Mouse (Mus musculus) heart, embryonic 12.5 days (tissue): ENCODE data around the gene Dlg4. TPM values are rescaled to one million over a fixed set of nuclear protein-coding genes. Genes with fewer than 3 reads are reported as not detected.
"Not testable (repeated sequence)": the region's sequence is repeated elsewhere in the genome, so short reads cannot be mapped to it uniquely, and the experiment has no call there.

Source experiments
- ATAC-seq: fragments of 200-750 bp; cut with Nextera tagmentation; 2 replicates; pipeline ENCODE4 v1.8.0; 2017; ENCODE audit warnings: moderate TSS enrichment, moderate library complexity; ENCODE audit not compliant: insufficient number of reproducible peaks, low FRiP score
- H3K27ac ChIP-seq: fragments of 300-500 bp; sonication (generic); 2 replicates; pipeline ENCODE4 v1.5.1; 2016; ENCODE audit warnings: mild to moderate bottlenecking, moderate library complexity; ENCODE audit not compliant: poor library complexity, severe bottlenecking
- H3K27me3 ChIP-seq: fragments of 300-500 bp; sonication (generic); replicated peaks from 2 replicates; pipeline ENCODE4 v1.6.1; 2016; ENCODE audit warnings: mild to moderate bottlenecking, moderate library complexity
- H3K36me3 ChIP-seq: fragments of 300-500 bp; sonication (generic); 2 replicates; pipeline ENCODE4 v1.6.1; 2016; ENCODE audit warnings: mild to moderate bottlenecking, moderate library complexity
- H3K4me1 ChIP-seq: fragments of 300-500 bp; sonication (generic); replicated peaks from 2 replicates; pipeline ENCODE4 v1.6.1; 2016; ENCODE audit warnings: mild to moderate bottlenecking
- H3K4me2 ChIP-seq: fragments of 300-500 bp; sonication (generic); 2 replicates; pipeline ENCODE4 v1.6.1; 2016; ENCODE audit warnings: mild to moderate bottlenecking, moderate library complexity
- H3K4me3 ChIP-seq: fragments of 300-500 bp; sonication (generic); 2 replicates; pipeline ENCODE4 v1.5.1; 2016; ENCODE audit warnings: mild to moderate bottlenecking
- H3K9ac ChIP-seq: fragments of 300-500 bp; sonication (generic); 2 replicates; pipeline ENCODE4 v1.6.1; 2016; ENCODE audit warnings: mild to moderate bottlenecking, moderate library complexity
- H3K9me3 ChIP-seq: fragments of 300-500 bp; sonication (generic); replicated peaks from 2 replicates; pipeline ENCODE4 v1.6.1; 2016; ENCODE audit warnings: mild to moderate bottlenecking, moderate library complexity
- WGBS: fragments of 180-500 bp; shearing (Covaris S2); methylation state at CpG from one replicate; pipeline ENCODE4 v1.1.7; 2016; 5-methylcytosine and 5-hydroxymethylcytosine counted together
- polyA plus RNA-seq: library from polyadenylated mRNA; unstranded; fragments of >200 nt; fragmentation: Nextera tagmentation; extraction: Ambion mirVana; gene quantifications from 2 replicates; pipeline ENCODE4 v1.2.1, GENCODE M21; 2016

Gene Dlg4
- polyA plus RNA-seq, 1 experiment from 2014 or later = 6.0 TPM

GRCm38 (mm10) chr11:70053898-70054570 is 37.3 kb downstream of the Dlg4 start, which contains the start of gene Asgr1:
TSS of gene Asgr1 (plus strand) at chr11:70054085.
- WGBS = 81% methylated on average over 10 of the region's 10 CpGs
- no peak within 1 kb of the TSS for H3K27ac ChIP-seq

GRCm38 (mm10) chr11:70055618-70056214 is 39.0 kb downstream of the Dlg4 start:
- Histone ChIP-seq H3K9ac (no peak overlapping the region), H3K4me2 (peak overlapping the region; percentile 45), H3K27me3 (peaks cover 33% of the 10 kb centered on the region), H3K36me3 (no peaks in the 10 kb centered on the region), H3K4me3 (0 out of 2 replicates have a peak overlapping the region, but pooled peaks have one; percentile 2), H3K9me3 (no peaks in the 10 kb centered on the region), H3K4me1 (peaks cover 10% of the 10 kb centered on the region; the same call in 1 of the 2 replicates), H3K27ac (no peak overlapping the region)
- ATAC-seq = peak; percentile 28; the same call in 1 of the 2 replicates
- WGBS = 23% methylated on average over 18 of the region's 18 CpGs

More at GRCm38 (mm10) chr11:70053898-70054570, 37.3 kb downstream of the Dlg4 start, which contains the start of gene Asgr1:
- no peaks in the 10 kb centered on the region for H3K36me3 ChIP-seq
- ATAC-seq = no peak
- no peak within 1 kb of the TSS for H3K9ac ChIP-seq
- no peak within 1 kb of the TSS for H3K4me2 ChIP-seq
- no peaks in the 10 kb centered on the region for H3K9me3 ChIP-seq
- peaks cover 33% of the 10 kb centered on the region for H3K27me3 ChIP-seq
- H3K4me3 ChIP-seq = no peak within 1 kb of the TSS
- no peaks in the 10 kb centered on the region; the same call in 1 of the 2 replicates for H3K4me1 ChIP-seq

DNA sequence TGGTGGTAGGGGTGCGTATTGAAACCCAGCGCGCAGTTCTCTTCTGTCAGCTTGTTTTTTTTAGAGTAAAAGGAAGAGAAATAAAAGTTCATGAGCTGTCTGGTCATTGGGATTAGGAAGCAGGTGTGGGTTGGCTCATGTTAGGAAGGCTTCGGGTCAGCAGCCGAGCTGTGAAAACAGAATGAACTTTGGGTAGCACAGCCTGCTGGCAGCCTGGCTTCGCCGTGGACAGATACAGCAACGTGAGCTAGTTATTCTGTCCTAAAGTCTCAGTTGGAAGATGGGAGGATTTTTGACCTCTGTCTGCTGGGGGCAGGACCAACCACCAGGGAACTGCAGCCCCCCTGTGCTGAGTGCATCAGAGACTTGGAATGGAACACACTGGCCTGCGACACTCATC is 41.1 kb downstream of the Dlg4 start:
- 86% methylated on average over 9 of the region's 9 CpGs for WGBS
- no peak overlapping the region for H3K4me2 ChIP-seq
- no peak overlapping the region for H3K4me3 ChIP-seq
- peaks cover 3% of the 10 kb centered on the region; the same call in 1 of the 2 replicates for H3K9me3 ChIP-seq
- no peak for ATAC-seq
- H3K27me3 ChIP-seq = peaks cover 22% of the 10 kb centered on the region
- H3K4me1 ChIP-seq = peaks cover 10% of the 10 kb centered on the region; the same call in 1 of the 2 replicates
- no peak overlapping the region for H3K9ac ChIP-seq
- no peak overlapping the region for H3K27ac ChIP-seq
- H3K36me3 ChIP-seq = no peaks in the 10 kb centered on the region

DNA sequence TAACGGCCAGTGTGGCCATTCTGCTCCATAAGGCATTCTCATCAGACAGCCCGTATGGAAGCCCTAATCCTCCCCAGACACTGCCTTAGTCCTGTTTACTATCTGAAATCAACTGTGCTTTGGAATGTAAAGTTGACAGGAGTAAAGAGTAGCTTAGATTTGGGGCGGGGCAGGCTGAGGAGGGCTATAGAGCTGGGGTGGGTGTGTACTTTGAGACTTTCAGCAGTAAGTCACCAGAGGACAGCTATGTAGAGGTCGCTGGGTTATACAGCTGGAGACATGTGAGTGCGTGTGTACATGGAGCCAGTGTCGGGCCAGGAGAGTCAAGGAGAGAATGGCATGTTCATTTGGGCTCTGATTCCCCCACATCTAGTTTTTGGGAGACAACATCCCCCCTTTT is 43.2 kb downstream of the Dlg4 start:
- 37% methylated on average over 6 of the region's 6 CpGs for WGBS
- Histone ChIP-seq H3K9ac (no peak overlapping the region), H3K4me2 (no peak overlapping the region)

DNA sequence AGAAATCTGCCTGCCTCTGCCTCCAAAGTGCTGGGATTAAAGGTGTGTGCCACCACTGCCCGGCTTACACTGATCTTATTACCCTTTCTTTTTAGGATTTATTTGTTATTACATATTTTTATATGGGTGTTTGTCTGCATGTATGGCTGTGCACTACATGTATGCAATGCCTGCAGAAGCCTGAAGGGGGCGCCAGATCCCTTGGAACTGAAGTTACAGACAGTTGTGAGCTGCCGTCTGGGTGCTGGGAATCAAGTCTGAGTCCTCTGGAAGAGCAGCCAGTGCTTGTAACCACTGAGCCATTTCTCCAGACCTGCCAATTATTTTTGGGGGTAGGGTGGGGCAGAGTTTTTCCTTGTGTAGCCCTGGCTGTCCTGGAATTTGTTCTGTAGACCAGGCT is 46.3 kb downstream of the Dlg4 start:
- H3K27me3 ChIP-seq = no peaks in the 10 kb centered on the region
- H3K4me1 ChIP-seq = peaks cover 29% of the 10 kb centered on the region
- H3K4me3 ChIP-seq = no peak overlapping the region
- 64% methylated on average over 3 of the region's 3 CpGs for WGBS
- H3K36me3 ChIP-seq = no peaks in the 10 kb centered on the region
- H3K9ac ChIP-seq = no peak overlapping the region
- no peak for ATAC-seq
- H3K27ac ChIP-seq = no peak overlapping the region
- H3K9me3 ChIP-seq = peaks cover 7% of the 10 kb centered on the region
- no peak overlapping the region for H3K4me2 ChIP-seq

More for the DNA sequence above, 43.2 kb downstream of the Dlg4 start:
- ATAC-seq = no peak
- Histone ChIP-seq H3K4me3 (no peak overlapping the region), H3K4me1 (peaks cover 10% of the 10 kb centered on the region; the same call in 1 of the 2 replicates), H3K27ac (no peak overlapping the region), H3K9me3 (peaks cover 7% of the 10 kb centered on the region), H3K27me3 (peaks cover 14% of the 10 kb centered on the region), H3K36me3 (no peaks in the 10 kb centered on the region)

- no peaks in the 10 kb centered on the region for H3K27me3 ChIP-seq
- no peak overlapping the region for H3K27ac ChIP-seq
- WGBS = 27% methylated on average over 4 of the region's 4 CpGs
- no peaks in the 10 kb centered on the region for H3K36me3 ChIP-seq
- peaks cover 7% of the 10 kb centered on the region for H3K9me3 ChIP-seq
- no peak overlapping the region for H3K4me3 ChIP-seq
- ATAC-seq = no peak
- peaks cover 19% of the 10 kb centered on the region for H3K4me1 ChIP-seq
- no peak overlapping the region for H3K4me2 ChIP-seq
- H3K9ac ChIP-seq = no peak overlapping the region
These were observed 50.0 kb downstream of the Dlg4 start for GRCm38 (mm10) chr11:70066701-70067100.

- no peak overlapping the region for H3K4me2 ChIP-seq
- H3K27me3 ChIP-seq = no peaks in the 10 kb centered on the region
- H3K9me3 ChIP-seq = peaks cover under 1% of the 10 kb centered on the region; the same call in 1 of the 2 replicates
- 52% methylated on average over 3 of the region's 3 CpGs for WGBS
- H3K27ac ChIP-seq = no peak overlapping the region
- no peak for ATAC-seq
- H3K4me1 ChIP-seq = peaks cover 19% of the 10 kb centered on the region
- no peak overlapping the region for H3K4me3 ChIP-seq
- no peak overlapping the region for H3K9ac ChIP-seq
- no peaks in the 10 kb centered on the region for H3K36me3 ChIP-seq
These were observed 51.5 kb downstream of the Dlg4 start for GRCm38 (mm10) chr11:70068245-70068644.

DNA sequence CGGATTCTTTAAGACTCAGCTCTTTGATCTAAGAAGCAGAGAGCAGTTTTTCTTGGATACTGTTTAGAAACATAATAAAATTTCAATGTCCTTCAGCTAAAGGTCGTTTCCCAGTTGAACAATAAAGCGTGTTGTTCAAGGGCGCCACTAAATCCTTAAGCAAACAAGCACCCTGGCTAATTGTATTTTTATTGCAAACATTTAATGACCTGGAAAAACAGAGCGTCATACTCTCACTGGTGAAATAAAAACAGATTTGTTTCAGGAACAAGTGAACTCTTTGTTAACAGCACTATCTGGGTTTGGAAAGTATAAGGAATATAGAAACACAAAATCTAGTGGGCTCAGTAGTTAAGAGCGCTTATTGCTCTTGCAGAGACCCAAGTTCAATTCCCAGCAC is 53.3 kb downstream of the Dlg4 start:
- Histone ChIP-seq H3K9me3 (no peaks in the 10 kb centered on the region), H3K36me3 (no peaks in the 10 kb centered on the region), H3K4me3 (no peak overlapping the region), H3K4me2 (no peak overlapping the region), H3K27ac (no peak overlapping the region), H3K9ac (no peak overlapping the region), H3K4me1 (peaks cover 19% of the 10 kb centered on the region), H3K27me3 (no peaks in the 10 kb centered on the region)
- no peak for ATAC-seq
- WGBS = 67% methylated on average over 6 of the region's 6 CpGs

GRCm38 (mm10) chr11:70070603-70071002 is 53.9 kb downstream of the Dlg4 start:
- peaks cover 16% of the 10 kb centered on the region for H3K4me1 ChIP-seq
- not testable (repeated sequence) for H3K27me3 ChIP-seq, H3K9me3 ChIP-seq, H3K4me2 ChIP-seq, H3K27ac ChIP-seq, H3K9ac ChIP-seq, H3K4me3 ChIP-seq, ATAC-seq, H3K36me3 ChIP-seq
- WGBS = 85% methylated on average over 3 of the region's 3 CpGs

DNA sequence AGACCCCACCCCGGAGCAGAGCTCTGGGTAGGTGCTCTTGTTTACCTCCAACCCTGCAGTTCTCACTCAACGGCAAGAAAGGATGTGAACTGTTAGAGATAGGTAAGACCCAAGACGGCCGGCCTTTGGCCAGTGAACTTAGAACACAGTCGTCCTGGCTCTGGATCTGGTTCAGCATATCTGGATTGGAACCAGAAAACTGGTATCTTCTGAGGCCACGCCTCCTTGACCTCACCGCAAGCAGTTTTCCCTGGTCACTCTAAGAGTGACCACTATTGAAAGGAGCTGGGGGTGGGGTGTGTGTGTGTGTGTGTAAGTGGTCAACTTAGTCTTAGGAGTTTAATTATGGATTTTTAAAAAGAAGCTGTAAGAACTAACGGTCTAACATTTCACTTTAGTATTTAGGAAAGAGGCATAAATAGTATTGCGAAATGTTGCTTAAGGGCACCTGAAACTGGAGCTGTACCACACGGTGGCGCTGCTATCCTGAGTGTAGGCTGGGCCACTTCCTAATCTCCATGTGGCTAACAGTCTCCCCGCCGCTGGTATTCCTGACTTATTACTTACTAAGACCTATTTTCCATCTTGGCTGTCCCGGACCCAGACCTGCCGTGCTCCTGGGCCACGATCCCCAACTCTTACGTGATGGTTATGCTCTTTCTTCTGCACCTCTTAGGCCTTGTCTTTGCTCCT is 57.8 kb downstream of the Dlg4 start:
- Histone ChIP-seq H3K9ac (no peak overlapping the region), H3K36me3 (no peaks in the 10 kb centered on the region), H3K27me3 (0 out of 2 replicates have a peak, but pooled peaks cover 6% of the 10 kb centered on the region), H3K9me3 (no peaks in the 10 kb centered on the region), H3K4me2 (peak overlapping the region; percentile 26), H3K4me1 (0 out of 2 replicates have a peak, but pooled peaks cover 5% of the 10 kb centered on the region), H3K4me3 (no peak overlapping the region), H3K27ac (0 out of 2 replicates have a peak overlapping the region, but pooled peaks have one; percentile 31)
- WGBS = 32% methylated on average over 17 of the region's 17 CpGs
- ATAC-seq = peak; percentile 72

GRCm38 (mm10) chr11:70075581-70075980 is 58.8 kb downstream of the Dlg4 start:
- Histone ChIP-seq H3K9me3 (no peaks in the 10 kb centered on the region), H3K36me3 (no peaks in the 10 kb centered on the region), H3K27ac (peak overlapping the region; percentile 31; the same call in 1 of the 2 replicates), H3K27me3 (0 out of 2 replicates have a peak, but pooled peaks cover 6% of the 10 kb centered on the region), H3K4me3 (no peak overlapping the region), H3K9ac (no peak overlapping the region), H3K4me1 (0 out of 2 replicates have a peak, but pooled peaks cover 5% of the 10 kb centered on the region), H3K4me2 (no peak overlapping the region)
- ATAC-seq = peak; percentile 90
- WGBS = 75% methylated on average over 6 of the region's 6 CpGs
